Mouse (Mus musculus): Measurements from ENCODE around the gene Slc39a9.

Slc39a9 gene

DNA sequence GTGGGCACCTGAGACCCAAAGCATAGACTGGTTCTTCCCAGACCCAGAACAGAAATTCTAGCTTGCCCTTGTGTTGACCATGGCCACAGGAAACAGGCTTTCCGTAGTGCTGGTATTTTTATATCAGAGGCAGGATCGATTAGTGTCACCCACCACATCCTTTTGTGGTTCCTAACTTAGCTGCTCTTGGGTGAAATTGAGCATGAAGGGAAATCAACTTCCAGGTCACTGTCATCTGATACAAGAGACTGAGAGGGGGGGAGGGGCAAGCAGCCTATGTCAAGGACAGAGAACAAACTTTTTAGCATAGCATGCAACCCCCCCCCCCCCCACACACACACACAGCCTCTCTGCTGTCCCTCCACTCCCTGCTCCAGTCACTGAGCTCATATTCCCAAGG is 75.5 kb downstream of the Slc39a9 start:
- no peak for DNase-seq (ENCODE audit: low read depth)

- DNase-seq (ENCODE audit: low read depth): no peak
These were observed 76.8 kb downstream of the Slc39a9 start for GRCm38 (mm10) chr12:80720507-80720906.

DNA sequence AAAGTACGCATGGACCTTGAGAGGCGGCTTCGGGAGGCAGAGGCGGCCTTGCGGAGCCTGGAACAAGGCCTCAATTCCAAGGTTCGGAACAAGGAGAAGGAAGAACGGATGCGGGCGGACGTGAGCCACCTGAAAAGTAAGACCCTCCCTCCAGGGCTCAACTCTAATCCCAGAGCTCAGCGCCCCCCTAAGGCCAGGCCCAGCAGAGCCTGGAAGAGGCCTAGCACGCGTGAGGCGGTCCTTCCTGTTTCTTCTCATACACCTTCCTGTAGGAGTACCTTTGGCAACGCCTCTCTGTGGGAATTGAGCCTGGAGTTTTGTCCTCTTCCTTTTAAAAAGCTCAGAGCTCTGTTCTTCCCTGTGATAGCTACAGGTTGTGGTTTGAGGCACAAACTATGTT is 77.8 kb downstream of the Slc39a9 start:
- DNase-seq (ENCODE audit: low read depth): no peak

GRCm38 (mm10) chr12:80724853-80725559 is 81.3 kb downstream of the Slc39a9 start:
- peak; percentile 75 for DNase-seq (ENCODE audit: low read depth)

- no peak for DNase-seq (ENCODE audit: low read depth)
These were observed 84.5 kb downstream of the Slc39a9 start for GRCm38 (mm10) chr12:80728207-80728606.

- no peak for DNase-seq (ENCODE audit: low read depth)
These were observed 85.1 kb downstream of the Slc39a9 start for GRCm38 (mm10) chr12:80728814-80729213.

- no peak for DNase-seq (ENCODE audit: low read depth)
These were observed 86.3 kb downstream of the Slc39a9 start for GRCm38 (mm10) chr12:80729758-80730530.

- DNase-seq (ENCODE audit: low read depth): no peak
These were observed 86.9 kb downstream of the Slc39a9 start for GRCm38 (mm10) chr12:80730567-80730966.
